Mouse (Mus musculus) kidney, postnatal 0 days (tissue): ENCODE measurements around the gene Numa1. TPM values are rescaled to one million over a fixed set of nuclear protein-coding genes. Genes with fewer than 3 reads are reported as not detected.

ENCODE experiments used
- ATAC-seq: fragments of 200-750 bp; cut with Nextera tagmentation; replicated peaks from 2 replicates; pipeline ENCODE4 v1.8.0; 2017; ENCODE audit warnings: low read depth, moderate number of reproducible peaks, moderate TSS enrichment, moderate library complexity; ENCODE audit not compliant: low FRiP score
- DNase-seq: peaks from one replicate; pipeline ENCODE4 v3.0.0-alpha.2; 2016; ENCODE audit warnings: low spot score
- H3K27ac ChIP-seq: fragments of 300-500 bp; sonication (generic); 2 replicates; pipeline ENCODE4 v1.5.1; 2014; ENCODE audit warnings: mild to moderate bottlenecking
- H3K27me3 ChIP-seq: fragments of 300-500 bp; sonication (generic); 2 replicates; pipeline ENCODE4 v1.6.1; 2014; ENCODE audit warnings: low read length, mixed read lengths; ENCODE audit not compliant: insufficient read depth
- H3K36me3 ChIP-seq: fragments of 300-500 bp; sonication (generic); 2 replicates; pipeline ENCODE4 v1.6.1; 2014; ENCODE audit warnings: low read length, mixed read lengths; ENCODE audit not compliant: insufficient read depth
- H3K4me1 ChIP-seq: fragments of 300-500 bp; sonication (generic); replicated peaks from 2 replicates; pipeline ENCODE4 v1.6.1; 2014; ENCODE audit warnings: antibody characterized with exemption, low read length, mixed read lengths; ENCODE audit not compliant: insufficient read depth
- H3K4me2 ChIP-seq: fragments of 300-500 bp; sonication (generic); 2 replicates; pipeline ENCODE4 v1.6.1; 2014; ENCODE audit warnings: mild to moderate bottlenecking, low read length, moderate library complexity, mixed read lengths
- H3K4me3 ChIP-seq: fragments of 300-500 bp; sonication (generic); replicated peaks from 2 replicates; pipeline ENCODE4 v1.5.1; 2014; ENCODE audit warnings: low read depth, low read length
- H3K9ac ChIP-seq: fragments of 300-500 bp; sonication (generic); 2 replicates; pipeline ENCODE4 v1.6.1; 2014; ENCODE audit warnings: low read depth, low read length
- H3K9me3 ChIP-seq: fragments of 300-500 bp; sonication (generic); replicated peaks from 2 replicates; pipeline ENCODE4 v1.6.1; 2016; ENCODE audit warnings: low read length, inconsistent platforms, mixed read lengths
- CTCF ChIP-seq: IDR thresholded peaks from 2 replicates; pipeline ENCODE4 v1.5.1; 2016; ENCODE audit warnings: antibody characterized with exemption, low read depth, mild to moderate bottlenecking, moderate library complexity
- WGBS: fragments of 180-500 bp; shearing (Covaris S2); extraction: QIAGEN DNeasy Blood & Tissue Kit; methylation state at CpG from one replicate; pipeline ENCODE4 v1.1.7; 2014; 5-methylcytosine and 5-hydroxymethylcytosine counted together
- polyA plus RNA-seq: library from polyadenylated mRNA; unstranded; fragments of >200 nt; fragmentation: Nextera tagmentation; extraction: Ambion mirVana; gene quantifications from 2 replicates; pipeline ENCODE4 v1.2.1, GENCODE M21; 2015

Numa1 gene
- 41.7 and 45.9 TPM in 2 replicates for polyA plus RNA-seq

DNA sequence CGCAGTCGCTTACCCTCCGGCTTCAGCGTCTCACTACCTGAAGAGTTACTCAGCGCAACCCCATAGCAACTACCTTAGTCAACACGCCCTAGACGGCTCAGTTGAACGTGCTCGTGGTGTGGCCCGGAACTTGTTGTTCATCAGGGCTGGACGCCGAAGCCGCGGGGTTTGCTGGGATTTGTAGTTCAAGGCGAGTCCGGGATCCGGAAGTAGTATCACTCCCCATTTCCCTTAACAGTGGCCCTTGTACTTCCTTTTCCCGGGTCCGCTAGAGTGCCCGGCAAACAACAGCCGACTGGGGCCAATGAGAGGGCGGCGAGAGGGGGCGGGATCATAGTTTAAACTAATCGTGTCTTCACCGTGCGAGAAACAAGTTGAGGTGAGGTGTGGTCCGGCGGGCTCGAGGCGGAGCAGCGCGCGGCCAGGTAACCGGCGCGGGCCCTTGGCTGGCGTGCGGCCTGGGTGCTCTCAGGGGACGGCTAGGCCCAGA, at the start of gene Numa1, which contains the start of gene Lrrc51:
Gene Numa1 (plus strand): TSS at position 361 of the 490 bp plus-strand sequence.
Gene Lrrc51 (minus strand): TSS at position 145 of the 490 bp plus-strand sequence.
- Histone ChIP-seq H3K4me1 (no peaks in the 10 kb centered on the region; the same call in 1 of the 2 replicates), H3K9ac (peak within 1 kb of the TSS; percentile 61), H3K4me3 (peak within 1 kb of the TSS; percentile 63), H3K27ac (peak within 1 kb of the TSS; percentile 75), H3K4me2 (peak within 1 kb of the TSS; percentile 76), H3K9me3 (no peaks in the 10 kb centered on the region), H3K36me3 (no peaks in the 10 kb centered on the region), H3K27me3 (no peaks in the 10 kb centered on the region)
- WGBS: under 1% methylated on average over 40 of the region's 40 CpGs
- DNase-seq: peak; percentile 99
- no peak for TF ChIP-seq CTCF
- ATAC-seq: peak; percentile 98

- ATAC-seq: no peak
- no peak overlapping the region for H3K4me2 ChIP-seq
- no peak overlapping the region for H3K4me3 ChIP-seq
- H3K9me3 ChIP-seq: no peaks in the 10 kb centered on the region
- H3K27ac ChIP-seq: no peak overlapping the region
- H3K4me1 ChIP-seq: 0 out of 2 replicates have a peak, but pooled peaks cover 4% of the 10 kb centered on the region
- no peaks in the 10 kb centered on the region for H3K36me3 ChIP-seq
- no peak overlapping the region for H3K9ac ChIP-seq
- DNase-seq: no peak
- 97% methylated on average over 4 of the region's 4 CpGs for WGBS
- no peaks in the 10 kb centered on the region for H3K27me3 ChIP-seq
- TF ChIP-seq CTCF: no peak
Measured at GRCm38 (mm10) chr7:101884160-101884559, 49.8 kb upstream of the Numa1 start.

DNA sequence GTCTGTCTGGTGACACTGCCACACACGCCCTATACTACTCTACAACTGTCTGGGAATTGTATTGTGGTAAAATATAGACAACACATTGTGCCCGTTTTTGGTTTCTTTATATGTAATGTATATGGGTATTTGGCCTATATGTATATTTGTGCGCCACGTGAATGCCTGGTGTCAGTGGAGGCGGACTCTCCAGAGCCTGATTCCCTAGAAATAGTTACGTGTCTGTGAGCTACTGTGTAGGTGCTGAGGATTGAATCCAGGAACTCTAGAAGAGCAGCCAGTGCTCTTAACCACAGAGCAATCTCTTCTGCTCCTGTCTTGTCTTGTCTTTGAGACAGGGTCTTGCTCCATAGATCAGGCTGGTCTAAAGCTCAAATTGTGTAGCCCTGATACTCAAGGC, 47.6 kb upstream of the Numa1 start:
- DNase-seq (no peak), ATAC-seq (no peak)
- H3K9ac ChIP-seq: no peak overlapping the region
- no peak overlapping the region for H3K4me2 ChIP-seq
- no peak for TF ChIP-seq CTCF
- no peaks in the 10 kb centered on the region for H3K9me3 ChIP-seq
- 0 out of 2 replicates have a peak, but pooled peaks cover 4% of the 10 kb centered on the region for H3K4me1 ChIP-seq
- H3K36me3 ChIP-seq: no peaks in the 10 kb centered on the region
- H3K27me3 ChIP-seq: no peaks in the 10 kb centered on the region
- WGBS: 83% methylated on average over 6 of the region's 6 CpGs
- no peak overlapping the region for H3K27ac ChIP-seq
- no peak overlapping the region for H3K4me3 ChIP-seq

- WGBS: 83% methylated on average over 4 of the region's 4 CpGs
- H3K4me2 ChIP-seq: no peak overlapping the region
- H3K27ac ChIP-seq: no peak overlapping the region
- no peak overlapping the region for H3K4me3 ChIP-seq
- TF ChIP-seq CTCF: no peak
- H3K4me1 ChIP-seq: no peaks in the 10 kb centered on the region
- no peaks in the 10 kb centered on the region for H3K27me3 ChIP-seq
- no peaks in the 10 kb centered on the region for H3K36me3 ChIP-seq
- ATAC-seq (no peak), DNase-seq (no peak)
- H3K9ac ChIP-seq: no peak overlapping the region
- H3K9me3 ChIP-seq: no peaks in the 10 kb centered on the region
Measured at GRCm38 (mm10) chr7:101888460-101888859, 45.5 kb upstream of the Numa1 start.

- Histone ChIP-seq H3K36me3 (no peaks in the 10 kb centered on the region; the same call in 1 of the 2 replicates), H3K4me1 (peaks cover 4% of the 10 kb centered on the region; the same call in 1 of the 2 replicates), H3K4me3 (peak overlapping the region; percentile 43), H3K9me3 (no peaks in the 10 kb centered on the region), H3K4me2 (peak overlapping the region; percentile 34), H3K27ac (no peak overlapping the region), H3K27me3 (no peaks in the 10 kb centered on the region), H3K9ac (no peak overlapping the region)
- peak; percentile 33; the same call in 1 of the 2 replicates for TF ChIP-seq CTCF
- 33% methylated on average over 9 of the region's 9 CpGs for WGBS
- ATAC-seq: no peak
- DNase-seq: no peak
Measured at GRCm38 (mm10) chr7:101895695-101896094, 38.2 kb upstream of the Numa1 start.

GRCm38 (mm10) chr7:101896104-101897066, 37.5 kb upstream of the Numa1 start:
- ATAC-seq: peak; percentile 98
- TF ChIP-seq CTCF: no peak
- Histone ChIP-seq H3K4me3 (peak overlapping the region; percentile 43), H3K4me2 (peak overlapping the region; percentile 54), H3K36me3 (no peaks in the 10 kb centered on the region; the same call in 1 of the 2 replicates), H3K9me3 (no peaks in the 10 kb centered on the region), H3K27ac (peak overlapping the region; percentile 83), H3K9ac (peak overlapping the region; percentile 52), H3K27me3 (no peaks in the 10 kb centered on the region), H3K4me1 (peaks cover 4% of the 10 kb centered on the region; the same call in 1 of the 2 replicates)
- DNase-seq: peak; percentile 100
- WGBS: under 1% methylated on average over 57 of the region's 57 CpGs
